Mouse (Mus musculus) ES-E14 (cell line): ENCODE results near the gene Tirap. TPM values are rescaled to one million over a fixed set of nuclear protein-coding genes. Genes with fewer than 3 reads are reported as not detected.

Experiments
- DNase-seq: peaks from one replicate; pipeline ENCODE4 v3.0.0-alpha.2; 2013; ENCODE audit warnings: low read depth, low spot score
- H3K27ac ChIP-seq: 2 replicates; pipeline ENCODE4 v1.5.1; 2012; ENCODE audit warnings: low read depth, mild to moderate bottlenecking, low read length, moderate library complexity, mixed read lengths; ENCODE audit not compliant: poor library complexity, insufficient read depth, severe bottlenecking
- H3K36me3 ChIP-seq: 2 replicates; pipeline ENCODE4 v1.6.1; 2012; ENCODE audit warnings: mild to moderate bottlenecking, low read length, moderate library complexity, mixed read lengths; ENCODE audit not compliant: control insufficient read depth, poor library complexity, insufficient read depth, severe bottlenecking
- H3K4me1 ChIP-seq, 2 experiments: fragments of 150-350 bp in 1 of 2; sonication (generic) in 1 of 2; 2 replicates each; pipeline ENCODE4 v1.6.1; 2012; ENCODE audit warnings: low read length in 2 of 2, mild to moderate bottlenecking in 1 of 2, mixed read lengths in 1 of 2; ENCODE audit not compliant: control insufficient read depth in 2 of 2, insufficient read depth in 2 of 2, poor library complexity in 1 of 2
- H3K4me3 ChIP-seq, 2 experiments: fragments of 150-350 bp in 1 of 2; sonication (generic) in 1 of 2; 2 replicates each; pipeline ENCODE4 v1.5.1; 2012; ENCODE audit warnings: low read length in 2 of 2, low read depth in 1 of 2, mild to moderate bottlenecking in 1 of 2, mixed read lengths in 1 of 2; ENCODE audit not compliant: insufficient read depth in 1 of 2, poor library complexity in 1 of 2, severe bottlenecking in 1 of 2
- H3K9ac ChIP-seq: 2 replicates; pipeline ENCODE4 v1.6.1; 2012; ENCODE audit warnings: low read depth, mild to moderate bottlenecking, low read length, mixed read lengths; ENCODE audit not compliant: poor library complexity, insufficient read depth, severe bottlenecking
- H3K9me3 ChIP-seq: fragments of 150-350 bp; sonication (generic); 2 replicates; pipeline ENCODE4 v1.6.1; 2012; ENCODE audit warnings: low read depth, mild to moderate bottlenecking, low read length; ENCODE audit not compliant: control insufficient read depth, insufficient read depth
- CHD2 ChIP-seq: IDR thresholded peaks from 2 replicates; pipeline ENCODE4 v1.6.1; 2014; ENCODE audit warnings: mild to moderate bottlenecking, low read depth, low read length, inconsistent platforms
- HCFC1 ChIP-seq: IDR thresholded peaks from 2 replicates; pipeline ENCODE4 v1.6.1; 2012; ENCODE audit warnings: low read length, inconsistent platforms, borderline replicate concordance; ENCODE audit not compliant: insufficient read depth
- MAFK ChIP-seq: IDR thresholded peaks from 2 replicates; pipeline ENCODE4 v1.6.1; 2014; ENCODE audit warnings: mild to moderate bottlenecking, low read depth, low read length, inconsistent platforms; ENCODE audit not compliant: insufficient read depth
- ZC3H11A ChIP-seq: IDR thresholded peaks from 2 replicates; pipeline ENCODE4 v1.6.1; 2012; ENCODE audit warnings: low read depth, mild to moderate bottlenecking, inconsistent platforms, low read length, borderline replicate concordance
- ZNF384 ChIP-seq: IDR thresholded peaks from 2 replicates; pipeline ENCODE4 v1.6.1; 2012; ENCODE audit warnings: low read depth, low read length, inconsistent platforms
- in situ Hi-C, 2 experiments: fragments of 600-800 bp; cut with MboI; formaldehyde crosslinking; loops; one replicate each; pipeline ENCODE4 v1.15.1; 2025; ENCODE audit warnings: low sequenced_read_pairs in 2 of 2, inconsistent platforms in 1 of 2; ENCODE audit not compliant: unreplicated experiment in 2 of 2
- total RNA-seq: library from RNA; depleted of rRNA; stranded (reverse); fragments of 300-350 nt; gene quantifications from 2 replicates; pipeline ENCODE4 v1.2.3, GENCODE M21; 2012

The Tirap gene
- total RNA-seq, 1 experiment = 6.1 TPM

DNA sequence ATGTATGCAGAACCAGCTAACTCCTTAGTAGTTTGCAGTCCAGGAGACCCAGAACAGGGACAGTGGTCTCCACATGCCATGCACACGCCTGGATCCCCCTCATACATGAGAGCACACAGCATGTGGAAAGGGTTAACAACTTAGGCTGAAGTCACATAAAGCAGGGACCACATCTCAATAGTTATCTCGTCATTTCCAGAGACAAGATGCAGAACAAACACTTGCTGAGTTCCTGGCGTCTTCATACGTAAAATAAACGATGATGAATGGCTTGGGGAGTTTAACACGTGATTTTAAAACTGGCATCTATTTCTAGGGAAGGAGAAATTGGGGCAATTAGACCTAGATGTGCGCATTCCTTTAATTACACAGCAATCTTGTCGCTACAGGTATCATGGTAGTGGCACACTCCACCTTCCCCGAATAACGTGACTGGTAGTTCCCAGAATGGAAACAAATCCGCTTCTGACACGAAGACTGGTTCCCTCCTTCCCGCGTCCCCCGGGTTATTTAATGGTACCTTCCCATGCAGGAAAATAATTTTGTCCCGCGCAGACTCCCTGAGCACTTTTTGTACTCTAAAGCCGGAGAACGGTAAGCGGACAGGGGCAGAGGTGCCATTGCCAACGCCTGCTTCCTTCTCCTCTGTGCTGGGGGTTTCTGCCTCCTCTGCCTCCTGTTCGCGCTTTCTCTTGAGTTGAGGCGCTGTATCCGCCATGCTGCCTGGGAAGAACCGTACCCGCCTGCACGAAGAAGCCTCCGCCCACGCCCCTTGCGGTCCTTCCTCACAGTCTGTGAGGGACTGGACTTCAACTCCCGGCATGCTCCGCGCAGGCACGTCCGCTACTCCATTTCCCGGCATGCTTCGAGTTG is 24.6 kb downstream of the Tirap start, which contains the start of gene Dcps:
Gene Dcps, minus strand, starts transcription at position 811 of the 873 bp plus-strand sequence.
- in situ Hi-C loops = no loop called here

DNA sequence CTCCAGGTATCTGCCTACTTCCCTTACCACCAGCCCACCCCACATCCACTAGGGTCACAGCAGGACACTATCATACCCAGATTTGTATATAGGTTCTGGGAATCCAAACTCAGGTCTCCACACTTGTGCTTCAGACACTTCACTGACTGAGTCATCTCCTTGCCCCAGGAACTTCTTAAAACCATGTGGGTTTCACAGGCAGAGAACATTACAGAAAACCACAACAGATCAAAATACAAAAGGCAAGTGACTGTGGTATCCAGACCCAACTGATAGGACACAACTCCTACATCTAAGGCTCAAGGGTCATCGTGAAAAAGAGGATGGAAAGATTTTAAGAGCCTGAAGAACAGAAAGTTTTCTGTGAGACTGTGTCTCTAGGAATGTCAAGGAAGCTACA is 26.8 kb downstream of the Tirap start:
- Histone ChIP-seq H3K9ac (no peak overlapping the region), H3K9me3 (no peaks in the 10 kb centered on the region), H3K4me3 (no peak overlapping the region), H3K27ac (no peak overlapping the region), H3K4me1 (no peaks in the 10 kb centered on the region; a peak in 2 of 4 replicates), H3K36me3 (peaks cover 6% of the 10 kb centered on the region)
- in situ Hi-C loops = loop anchor here (25.0 kb wide), 2 partner anchors 311 to 686 kb away; partner anchors contain the start of gene Kirrel3 (in 1 of the 2)
- no peak for TF ChIP-seq HCFC1
- no peak for TF ChIP-seq ZC3H11A
- no peak for TF ChIP-seq CHD2
- TF ChIP-seq MAFK = no peak
- TF ChIP-seq ZNF384 = no peak
- no peak for DNase-seq

More for the DNA sequence above, 24.6 kb downstream of the Tirap start, which contains the start of gene Dcps:
- no peaks in the 10 kb centered on the region for H3K9me3 ChIP-seq
- H3K27ac ChIP-seq = peak within 1 kb of the TSS; percentile 78
- peak within 1 kb of the TSS; percentile 97 for H3K9ac ChIP-seq
- no peaks in the 10 kb centered on the region for H3K36me3 ChIP-seq
- H3K4me3 ChIP-seq = peak within 1 kb of the TSS; percentile 83 to 98
- H3K4me1 ChIP-seq = no peaks in the 10 kb centered on the region; a peak in 2 of 4 replicates
- peak; percentile 70 for DNase-seq
- TF ChIP-seq ZNF384 = no peak
- peak; percentile 95 for TF ChIP-seq HCFC1
- TF ChIP-seq ZC3H11A = no peak
- no peak for TF ChIP-seq CHD2
- no peak for TF ChIP-seq MAFK

DNA sequence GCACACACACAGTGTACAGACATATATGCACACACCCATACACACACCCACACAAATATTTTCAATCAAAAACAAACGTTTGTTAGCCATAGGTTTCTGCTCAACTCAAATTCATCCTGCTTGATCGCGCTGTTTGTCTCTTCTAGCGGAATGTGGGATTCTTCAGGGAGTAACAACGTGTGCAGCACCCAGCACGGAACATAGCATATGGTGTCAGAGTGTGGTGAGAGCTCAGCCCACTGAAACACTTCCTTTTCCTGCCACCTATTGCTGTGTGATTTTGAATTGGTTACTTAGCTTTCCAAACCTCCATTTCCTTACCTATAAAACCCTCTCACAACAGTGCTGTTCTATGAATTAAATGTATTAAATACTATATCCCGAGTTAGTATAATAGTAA is 30.0 kb downstream of the Tirap start:
- TF ChIP-seq HCFC1 (no peak), MAFK (no peak), ZNF384 (no peak), ZC3H11A (no peak), CHD2 (no peak)
- no peak overlapping the region for H3K4me3 ChIP-seq
- H3K36me3 ChIP-seq = peaks cover 6% of the 10 kb centered on the region
- in situ Hi-C loops = loop anchor here (25.0 kb wide), 2 partner anchors 308 to 683 kb away; partner anchors contain the start of gene Kirrel3 (in 1 of the 2)
- H3K4me1 ChIP-seq = no peaks in the 10 kb centered on the region; a peak in 2 of 4 replicates
- H3K9ac ChIP-seq = no peak overlapping the region
- H3K27ac ChIP-seq = no peak overlapping the region
- H3K9me3 ChIP-seq = no peaks in the 10 kb centered on the region
- no peak for DNase-seq

DNA sequence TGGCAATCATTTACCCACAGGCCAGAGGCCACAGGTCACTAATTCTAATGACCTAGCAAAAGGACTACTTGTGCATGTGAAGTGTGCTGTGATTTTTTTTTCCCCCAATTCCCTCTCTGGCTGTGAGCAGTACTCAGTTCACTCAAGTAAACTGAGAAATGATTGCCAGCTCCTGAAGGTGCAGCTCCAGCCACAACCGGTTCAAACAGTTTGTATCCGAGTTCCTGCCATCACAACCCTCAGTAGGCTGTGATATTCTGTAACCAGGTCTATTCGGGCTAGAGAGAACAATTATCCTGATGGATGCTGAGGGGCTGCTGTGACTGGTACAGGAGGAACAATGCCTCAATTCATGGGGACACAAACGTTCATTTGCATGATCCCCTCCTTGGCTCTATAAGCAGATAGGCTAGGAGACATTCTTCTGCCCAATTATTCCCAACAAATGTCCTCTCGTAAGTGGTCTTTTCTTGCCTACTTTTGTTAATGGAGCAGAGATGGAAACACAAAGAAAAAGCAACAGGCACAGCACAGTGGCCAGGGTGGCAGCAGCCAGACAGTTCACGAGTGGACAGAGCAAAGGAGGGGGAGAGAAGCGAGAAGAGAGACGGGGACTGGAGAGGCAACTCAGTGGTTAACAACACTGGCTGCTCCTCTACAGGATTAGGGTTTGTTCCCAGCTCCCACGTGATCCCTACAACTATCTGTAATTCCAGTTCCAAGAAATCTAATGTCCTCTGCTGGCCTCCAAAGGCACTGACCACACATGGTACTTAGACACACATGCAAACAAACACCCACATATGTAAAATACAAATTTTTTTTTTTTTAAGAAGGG is 33.1 kb downstream of the Tirap start:
- TF ChIP-seq ZNF384 (no peak), CHD2 (no peak), HCFC1 (no peak), ZC3H11A (no peak), MAFK (no peak)
- in situ Hi-C loops = loop anchor here (10.0 to 25.0 kb wide), 3 partner anchors 305 to 680 kb away; partner anchors contain the start of gene Kirrel3 (in 1 of the 2)
- no peak for DNase-seq
- no peaks in the 10 kb centered on the region for H3K4me1 ChIP-seq
- no peaks in the 10 kb centered on the region for H3K9me3 ChIP-seq
- H3K9ac ChIP-seq = no peak overlapping the region
- H3K36me3 ChIP-seq = peaks cover 10% of the 10 kb centered on the region
- H3K27ac ChIP-seq = no peak overlapping the region
- H3K4me3 ChIP-seq = no peak overlapping the region
